Mouse (Mus musculus) intestine, postnatal 0 days (tissue): ENCODE data around the gene Glp2r. TPM values are rescaled to one million over a fixed set of nuclear protein-coding genes. Genes with fewer than 3 reads are reported as not detected.

Experiments
- ATAC-seq: fragments of 200-750 bp; cut with Nextera tagmentation; 2 replicates; pipeline ENCODE4 v1.8.0; 2017; ENCODE audit warnings: mild to moderate bottlenecking, moderate TSS enrichment, moderate library complexity
- H3K27ac ChIP-seq: fragments of 300-500 bp; sonication (generic); 2 replicates; pipeline ENCODE4 v1.5.1; 2014; ENCODE audit warnings: mild to moderate bottlenecking, low read depth, low read length, moderate library complexity
- H3K27me3 ChIP-seq: fragments of 300-500 bp; sonication (generic); replicated peaks from 2 replicates; pipeline ENCODE4 v1.6.1; 2014; ENCODE audit warnings: low read length, mixed read lengths; ENCODE audit not compliant: control insufficient read depth, insufficient read depth
- H3K36me3 ChIP-seq: fragments of 300-500 bp; sonication (generic); 2 replicates; pipeline ENCODE4 v1.6.1; 2014; ENCODE audit warnings: mild to moderate bottlenecking, moderate library complexity; ENCODE audit not compliant: control insufficient read depth, insufficient read depth
- H3K4me1 ChIP-seq: fragments of 300-500 bp; sonication (generic); replicated peaks from 2 replicates; pipeline ENCODE4 v1.6.1; 2014; ENCODE audit warnings: antibody characterized with exemption, low read length, mixed read lengths; ENCODE audit not compliant: control insufficient read depth, insufficient read depth
- H3K4me2 ChIP-seq: fragments of 300-500 bp; sonication (generic); replicated peaks from 2 replicates; pipeline ENCODE4 v1.6.1; 2014; ENCODE audit warnings: low read depth, mild to moderate bottlenecking, moderate library complexity
- H3K4me3 ChIP-seq: fragments of 300-500 bp; sonication (generic); 2 replicates; pipeline ENCODE4 v1.5.1; 2014; ENCODE audit warnings: low read depth, low read length
- H3K9ac ChIP-seq: fragments of 300-500 bp; sonication (generic); 2 replicates; pipeline ENCODE4 v1.6.1; 2014; ENCODE audit warnings: mild to moderate bottlenecking, low read depth, low read length
- H3K9me3 ChIP-seq: fragments of 300-500 bp; sonication (generic); 2 replicates; pipeline ENCODE4 v1.6.1; 2016; ENCODE audit warnings: mixed run types; ENCODE audit not compliant: control insufficient read depth
- CTCF ChIP-seq: sonication (generic); IDR thresholded peaks from 2 replicates; pipeline ENCODE4 v1.5.1; 2016; ENCODE audit warnings: low read depth, mild to moderate bottlenecking, control low read depth, antibody characterized with exemption, moderate library complexity
- WGBS: fragments of 180-500 bp; shearing (Covaris S2); extraction: QIAGEN DNeasy Blood & Tissue Kit; methylation state at CpG from one replicate; pipeline ENCODE4 v1.1.7; 2014; 5-methylcytosine and 5-hydroxymethylcytosine counted together
- polyA plus RNA-seq: library from polyadenylated mRNA; unstranded; fragments of >200 nt; fragmentation: Nextera tagmentation; extraction: Ambion mirVana; gene quantifications from 2 replicates; pipeline ENCODE4 v1.2.1, GENCODE M21; 2015

Glp2r gene
- polyA plus RNA-seq, 1 experiment from 2014 or later = 2.8 TPM

DNA sequence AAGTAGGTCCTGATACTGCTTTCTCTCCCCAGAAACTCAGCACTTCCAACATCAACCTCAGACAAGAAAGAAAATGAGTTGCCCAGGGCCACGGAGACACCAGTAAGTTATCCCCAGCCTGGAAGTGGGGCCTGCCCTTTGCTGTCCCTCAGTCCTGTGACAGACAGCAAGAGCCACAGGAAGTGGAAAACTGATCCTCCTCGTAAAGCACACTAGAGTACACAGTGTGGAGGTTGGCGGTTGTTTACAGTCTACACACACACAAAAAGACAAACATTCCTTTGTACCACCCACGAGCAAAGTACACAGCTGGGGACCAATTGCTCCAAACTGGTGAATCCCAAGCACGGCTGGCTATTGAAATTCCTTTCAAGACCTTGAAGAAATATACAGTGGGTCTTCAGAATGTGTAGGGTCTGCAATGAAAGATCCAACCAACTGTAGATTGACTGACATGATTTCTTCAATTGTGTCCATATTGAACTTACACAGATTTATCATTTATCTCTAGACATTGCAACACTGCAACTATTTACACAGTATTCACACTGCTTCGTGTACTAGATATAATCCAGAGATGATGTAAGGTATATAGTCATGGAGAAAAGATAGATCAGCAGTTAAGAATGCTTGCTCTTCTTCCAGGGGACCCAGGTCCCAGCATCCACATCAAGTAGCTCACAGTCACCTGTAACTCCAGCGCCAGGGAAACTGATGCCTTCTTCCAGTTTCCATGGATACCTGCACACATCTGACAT lies 48.4 kb downstream of the Glp2r start:
- Histone ChIP-seq H3K4me2 (no peak overlapping the region), H3K9me3 (no peaks in the 10 kb centered on the region), H3K4me3 (no peak overlapping the region), H3K36me3 (no peaks in the 10 kb centered on the region), H3K4me1 (no peaks in the 10 kb centered on the region), H3K9ac (no peak overlapping the region), H3K27me3 (no peaks in the 10 kb centered on the region), H3K27ac (no peak overlapping the region)
- no peak for ATAC-seq
- 29% methylated on average over 7 of the region's 7 CpGs for WGBS
- TF ChIP-seq CTCF = no peak

DNA sequence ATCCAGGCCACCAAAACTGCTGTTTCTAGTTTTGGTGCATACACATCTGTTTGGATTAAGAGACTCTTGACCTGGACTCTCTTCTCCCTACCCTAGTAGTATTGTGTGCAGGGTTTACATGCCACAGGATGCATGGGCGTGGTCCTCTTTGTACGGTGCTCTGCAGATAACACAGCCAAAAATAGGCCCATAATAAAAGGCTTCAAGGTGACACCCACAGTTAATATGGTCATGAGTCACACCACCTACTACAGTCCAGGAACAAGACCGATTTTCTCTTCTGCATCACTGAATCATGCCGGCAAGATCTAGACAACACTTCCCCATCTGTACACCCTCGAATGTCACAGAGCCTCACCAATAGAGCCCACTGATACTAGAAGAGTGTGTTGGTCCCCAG lies 49.5 kb downstream of the Glp2r start:
- Histone ChIP-seq H3K4me1 (no peaks in the 10 kb centered on the region), H3K9me3 (no peaks in the 10 kb centered on the region), H3K4me3 (no peak overlapping the region), H3K27me3 (no peaks in the 10 kb centered on the region), H3K36me3 (no peaks in the 10 kb centered on the region), H3K27ac (no peak overlapping the region), H3K4me2 (no peak overlapping the region), H3K9ac (no peak overlapping the region)
- whole genome bisulfite sequencing = 74% methylated on average over 5 of the region's 5 CpGs
- TF ChIP-seq CTCF = no peak
- ATAC-seq = no peak

DNA sequence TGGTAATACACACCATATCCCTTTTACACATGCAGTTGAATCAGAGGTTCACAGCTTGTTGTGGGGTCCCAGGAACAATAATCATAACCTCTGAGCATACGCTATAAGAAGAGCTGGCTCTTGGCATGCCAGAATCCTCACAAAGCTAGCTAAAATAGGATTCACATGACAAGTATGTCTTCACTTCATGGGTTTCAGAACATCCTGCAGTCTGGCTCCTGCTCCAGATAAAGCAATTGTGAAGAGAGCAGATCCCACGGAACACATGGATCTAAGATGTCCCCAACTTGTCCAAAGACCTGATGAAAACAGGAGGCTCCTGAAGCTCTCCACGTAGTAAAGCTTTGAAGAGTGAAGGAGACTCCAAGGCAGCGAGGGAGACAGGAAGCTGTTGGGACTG lies 55.6 kb downstream of the Glp2r start:
- Histone ChIP-seq H3K36me3 (no peaks in the 10 kb centered on the region), H3K4me1 (no peaks in the 10 kb centered on the region), H3K9ac (no peak overlapping the region), H3K27ac (no peak overlapping the region), H3K4me2 (no peak overlapping the region), H3K4me3 (no peak overlapping the region), H3K9me3 (no peaks in the 10 kb centered on the region), H3K27me3 (no peaks in the 10 kb centered on the region; the same call in 1 of the 2 replicates)
- no peak for TF ChIP-seq CTCF
- ATAC-seq = no peak
- 82% methylated on average over 4 of the region's 4 CpGs for WGBS

DNA sequence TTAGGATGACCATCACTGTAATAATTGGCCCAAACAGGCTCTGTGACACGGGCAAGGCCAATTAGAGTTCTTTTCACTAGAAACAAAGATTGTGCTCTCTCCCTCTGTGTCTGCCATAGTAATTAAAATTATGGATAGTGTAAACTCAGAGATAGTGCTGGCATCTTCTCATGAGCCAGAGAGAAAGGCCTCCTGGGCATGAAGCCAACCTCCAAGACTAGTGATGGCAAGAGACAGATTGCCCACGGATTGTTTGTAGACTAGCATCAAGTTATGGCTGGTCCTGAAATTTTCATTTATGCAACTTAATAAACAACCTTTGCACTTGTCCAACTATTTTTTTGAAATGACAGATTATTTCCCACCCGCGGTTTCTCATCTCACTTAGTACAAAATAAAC lies 58.0 kb downstream of the Glp2r start:
- Histone ChIP-seq H3K4me1 (no peaks in the 10 kb centered on the region), H3K36me3 (no peaks in the 10 kb centered on the region), H3K4me3 (no peak overlapping the region), H3K9ac (no peak overlapping the region), H3K27ac (no peak overlapping the region), H3K27me3 (no peaks in the 10 kb centered on the region; the same call in 1 of the 2 replicates), H3K4me2 (no peak overlapping the region), H3K9me3 (no peaks in the 10 kb centered on the region)
- ATAC-seq = no peak
- 81% methylated on average over 4 of the region's 4 CpGs for WGBS
- TF ChIP-seq CTCF = no peak

DNA sequence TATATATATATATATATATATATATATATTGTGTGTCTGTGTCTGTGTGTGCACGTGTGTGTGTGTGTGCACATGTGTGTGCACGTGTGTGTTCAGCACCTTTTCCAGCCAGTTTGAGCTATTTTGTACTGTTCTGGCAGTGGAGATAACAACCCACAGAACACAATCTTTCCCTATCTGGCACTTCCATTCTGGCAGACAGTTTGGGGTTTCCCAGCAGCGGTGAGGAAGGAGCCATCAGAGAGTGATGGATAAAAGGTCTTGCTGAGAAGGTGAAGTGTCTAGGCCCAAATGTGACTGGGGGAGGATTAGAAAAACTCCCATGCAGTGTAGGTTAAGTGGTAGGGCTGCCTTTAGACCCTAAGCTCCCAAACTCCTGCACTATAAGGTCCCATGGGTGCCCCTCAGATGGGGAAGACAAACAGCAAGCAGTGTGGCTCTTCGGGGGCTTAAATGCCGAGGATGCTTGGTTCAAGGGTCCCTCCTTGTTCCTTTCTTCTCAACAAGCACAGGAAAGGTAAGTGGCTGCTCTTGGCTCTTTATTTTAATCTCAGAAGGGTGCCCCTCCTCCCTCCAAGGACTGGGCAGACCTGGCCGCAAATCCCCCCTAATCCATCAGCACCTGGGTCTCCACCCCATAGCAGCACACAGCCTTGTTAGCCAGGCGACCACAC lies 76.1 kb downstream of the Glp2r start, which contains the start of gene Rcvrn:
Gene Rcvrn (plus strand): TSS at position 624 of the 674 bp plus-strand sequence.
- H3K4me1 ChIP-seq = no peaks in the 10 kb centered on the region
- no peak within 1 kb of the TSS for H3K4me3 ChIP-seq
- no peak within 1 kb of the TSS for H3K4me2 ChIP-seq
- 71% methylated on average over 7 of the region's 7 CpGs for WGBS
- TF ChIP-seq CTCF = no peak
- no peak within 1 kb of the TSS for H3K9ac ChIP-seq
- no peak for ATAC-seq
- H3K9me3 ChIP-seq = no peaks in the 10 kb centered on the region
- no peaks in the 10 kb centered on the region for H3K27me3 ChIP-seq
- no peaks in the 10 kb centered on the region for H3K36me3 ChIP-seq
- H3K27ac ChIP-seq = no peak within 1 kb of the TSS

DNA sequence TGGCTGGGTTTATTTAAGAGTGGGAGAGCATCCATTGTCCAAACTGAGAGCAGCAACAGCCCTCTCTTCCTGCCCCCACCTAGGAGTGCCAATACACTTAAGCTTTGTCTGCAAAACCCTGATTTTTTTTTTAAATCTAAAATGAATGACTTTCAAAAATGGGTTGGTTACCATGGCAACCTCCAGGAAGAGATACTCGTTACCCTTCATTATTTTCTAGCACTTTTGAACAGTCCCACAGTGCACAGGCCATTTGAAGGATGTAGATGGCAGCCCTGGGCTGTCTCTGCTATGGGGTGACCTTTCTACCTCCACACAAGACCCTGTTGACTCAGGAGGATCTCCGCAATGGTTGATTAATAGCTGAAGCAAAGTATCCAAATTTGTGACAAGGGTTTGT lies 84.8 kb downstream of the Glp2r start:
- H3K4me3 ChIP-seq = no peak overlapping the region
- no peak for TF ChIP-seq CTCF
- no peaks in the 10 kb centered on the region for H3K9me3 ChIP-seq
- no peaks in the 10 kb centered on the region for H3K27me3 ChIP-seq
- no peak overlapping the region for H3K9ac ChIP-seq
- no peaks in the 10 kb centered on the region for H3K36me3 ChIP-seq
- WGBS = 90% methylated on average over 2 of the region's 2 CpGs
- H3K4me1 ChIP-seq = no peaks in the 10 kb centered on the region
- no peak overlapping the region for H3K27ac ChIP-seq
- no peak for ATAC-seq
- H3K4me2 ChIP-seq = no peak overlapping the region
